Mouse (Mus musculus) cerebellum, adult 2 months (tissue): ENCODE data around the gene Zbtb25. TPM values are rescaled to one million over a fixed set of nuclear protein-coding genes. Genes with fewer than 3 reads are reported as not detected.

Experiments used
- DNase-seq, 2 experiments: peaks; one replicate each; pipeline ENCODE4 v3.0.0; 2021
- H3K27ac ChIP-seq: fragments of 200-500 bp; 2 replicates; pipeline ENCODE4 v1.5.1; 2012; ENCODE audit warnings: low read length, control low read depth, inconsistent platforms; ENCODE audit not compliant: insufficient read depth
- H3K27me3 ChIP-seq: fragments of 200-500 bp; 2 replicates; pipeline ENCODE4 v1.6.1; 2012; ENCODE audit warnings: inconsistent platforms, mild to moderate bottlenecking, low read length, moderate library complexity; ENCODE audit not compliant: control insufficient read depth, insufficient read depth
- H3K4me1 ChIP-seq: fragments of 200-500 bp; 2 replicates; pipeline ENCODE4 v1.6.1; 2011; ENCODE audit warnings: low read length; ENCODE audit not compliant: control insufficient read depth, insufficient read depth
- H3K4me3 ChIP-seq: fragments of 200-500 bp; replicated peaks from 2 replicates; pipeline ENCODE3; 2011; ENCODE audit warnings: mild to moderate bottlenecking, low read depth, low read length, control low read depth; ENCODE audit not compliant: insufficient read depth
- CTCF ChIP-seq: fragments of 200-500 bp; IDR thresholded peaks from 2 replicates; pipeline ENCODE4 v1.5.1; 2011; ENCODE audit warnings: low read depth, mild to moderate bottlenecking, control low read depth, low read length, moderate library complexity, borderline replicate concordance; ENCODE audit not compliant: insufficient read depth
- POLR2A ChIP-seq: fragments of 200-500 bp; IDR thresholded peaks from 2 replicates; pipeline ENCODE4 v1.6.1; 2011; ENCODE audit warnings: low read length, control low read depth, borderline replicate concordance; ENCODE audit not compliant: insufficient read depth
- WGBS: fragments of 180-500 bp; shearing (Covaris S2); methylation state at CpG from one replicate; pipeline ENCODE4 v1.1.7; 2018; 5-methylcytosine and 5-hydroxymethylcytosine counted together
- polyA plus RNA-seq: library from polyadenylated mRNA; depleted of rRNA; stranded (reverse); fragments of >200 nt; gene quantifications from 2 replicates; pipeline ENCODE4 v1.2.3, GENCODE M21; 2012

Gene Zbtb25
- polyA plus RNA-seq, 1 experiment: 16.7 TPM

GRCm38 (mm10) chr12:76388794-76389193, 19.4 kb upstream of the Zbtb25 start:
- no peaks in the 10 kb centered on the region for H3K27me3 ChIP-seq
- no peak overlapping the region for H3K4me3 ChIP-seq
- TF ChIP-seq CTCF (no peak), POLR2A (no peak)
- H3K27ac ChIP-seq: no peak overlapping the region
- WGBS: 22% methylated on average over 11 of the region's 11 CpGs
- peak in 1 of 2 experiments; percentile 30 for DNase-seq
- no peaks in the 10 kb centered on the region for H3K4me1 ChIP-seq

GRCm38 (mm10) chr12:76385342-76385741, 15.9 kb upstream of the Zbtb25 start:
- TF ChIP-seq CTCF: no peak
- TF ChIP-seq POLR2A: no peak
- Histone ChIP-seq H3K27ac (no peak overlapping the region), H3K27me3 (no peaks in the 10 kb centered on the region), H3K4me3 (no peak overlapping the region), H3K4me1 (no peaks in the 10 kb centered on the region)
- no peak for DNase-seq
- WGBS: 89% methylated on average over 8 of the region's 8 CpGs

- no peak overlapping the region for H3K4me3 ChIP-seq
- TF ChIP-seq POLR2A (no peak), CTCF (no peak)
- 90% methylated on average over 7 of the region's 7 CpGs for WGBS
- no peak for DNase-seq
- H3K4me1 ChIP-seq: no peaks in the 10 kb centered on the region
- no peak overlapping the region for H3K27ac ChIP-seq
- no peaks in the 10 kb centered on the region for H3K27me3 ChIP-seq
These were observed 10.7 kb upstream of the Zbtb25 start for GRCm38 (mm10) chr12:76380151-76380550.

GRCm38 (mm10) chr12:76378556-76378955, 9.2 kb upstream of the Zbtb25 start:
- WGBS: 89% methylated on average over 5 of the region's 5 CpGs
- Histone ChIP-seq H3K4me3 (no peak overlapping the region), H3K27me3 (no peaks in the 10 kb centered on the region), H3K27ac (no peak overlapping the region), H3K4me1 (no peaks in the 10 kb centered on the region)
- DNase-seq: no peak
- TF ChIP-seq CTCF (no peak), POLR2A (no peak)

GRCm38 (mm10) chr12:76377726-76378125, 8.3 kb upstream of the Zbtb25 start:
- DNase-seq: no peak
- TF ChIP-seq CTCF (no peak), POLR2A (no peak)
- WGBS: 81% methylated on average over 3 of the region's 3 CpGs
- Histone ChIP-seq H3K4me3 (no peak overlapping the region), H3K27ac (no peak overlapping the region), H3K27me3 (no peaks in the 10 kb centered on the region), H3K4me1 (no peaks in the 10 kb centered on the region)

GRCm38 (mm10) chr12:76377059-76377458, 7.7 kb upstream of the Zbtb25 start:
- H3K4me1 ChIP-seq: no peaks in the 10 kb centered on the region
- no peaks in the 10 kb centered on the region for H3K27me3 ChIP-seq
- DNase-seq: no peak
- WGBS: 76% methylated on average over 6 of the region's 6 CpGs
- no peak overlapping the region for H3K4me3 ChIP-seq
- H3K27ac ChIP-seq: no peak overlapping the region
- TF ChIP-seq POLR2A (no peak), CTCF (no peak)

GRCm38 (mm10) chr12:76376649-76377048, 7.2 kb upstream of the Zbtb25 start:
- Histone ChIP-seq H3K27me3 (no peaks in the 10 kb centered on the region), H3K4me3 (no peak overlapping the region), H3K4me1 (no peaks in the 10 kb centered on the region), H3K27ac (no peak overlapping the region)
- 50% methylated on average over 7 of the region's 7 CpGs for WGBS
- no peak for DNase-seq
- TF ChIP-seq CTCF: peak; percentile 61; the same call in 1 of the 2 replicates
- no peak for TF ChIP-seq POLR2A

GRCm38 (mm10) chr12:76375506-76375905, 6.1 kb upstream of the Zbtb25 start:
- Histone ChIP-seq H3K27me3 (no peaks in the 10 kb centered on the region), H3K4me3 (no peak overlapping the region), H3K4me1 (no peaks in the 10 kb centered on the region), H3K27ac (no peak overlapping the region)
- DNase-seq: no peak
- no peak for TF ChIP-seq POLR2A
- no peak for TF ChIP-seq CTCF
- 88% methylated on average over 3 of the region's 3 CpGs for WGBS
